Mouse (Mus musculus): ENCODE data around the gene Gng8.

Gene Gng8

DNA sequence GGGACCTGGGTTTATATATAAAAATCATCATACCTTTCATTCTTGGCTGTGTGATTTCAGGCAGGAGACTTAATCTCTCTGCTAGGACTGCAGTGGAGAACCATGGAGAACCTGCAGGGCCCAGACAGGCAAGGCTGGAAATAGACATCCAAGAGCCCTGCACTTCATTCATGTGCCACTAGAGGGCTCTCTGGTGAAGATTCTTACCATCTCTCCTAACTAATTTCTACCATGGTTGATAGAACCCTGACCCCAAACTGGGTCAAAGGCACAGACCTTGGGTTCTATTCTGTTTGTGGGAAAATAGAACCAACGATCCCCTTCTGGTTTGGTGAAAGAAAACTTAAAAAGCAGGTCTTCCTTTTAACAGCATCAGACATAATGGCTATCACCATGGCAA is 39.3 kb downstream of the Gng8 start:
- DNase-seq, result no peak

DNA sequence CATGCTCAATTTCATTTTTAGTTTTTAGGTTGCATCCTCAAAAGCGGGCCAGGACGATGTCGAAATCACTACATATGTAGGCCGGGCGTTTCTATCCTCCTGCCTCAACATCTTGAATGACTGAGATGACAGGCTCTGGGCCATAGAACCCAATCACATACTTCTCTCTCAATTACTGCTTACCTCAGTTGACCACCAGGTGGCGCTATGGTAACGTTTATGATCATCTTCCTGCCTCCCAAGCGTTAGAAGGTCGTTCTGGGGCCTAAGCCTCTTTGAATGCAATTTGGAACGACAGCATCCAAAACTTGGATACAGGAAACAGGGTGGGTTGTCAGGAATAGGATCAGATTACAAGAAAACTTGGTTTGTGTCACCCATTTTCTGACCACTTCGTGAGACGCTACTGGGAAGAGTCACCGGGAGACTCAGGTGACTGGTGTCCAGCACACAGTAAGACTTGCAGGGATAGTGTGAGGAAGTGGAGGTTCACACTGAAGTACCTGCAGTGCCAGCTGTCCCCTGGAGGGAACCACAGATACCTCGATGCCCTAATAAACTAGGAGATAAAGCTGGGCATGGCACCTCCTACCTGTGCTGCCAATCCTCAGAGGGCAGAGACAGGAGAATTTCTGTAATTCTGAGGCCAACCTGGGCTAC is 40.5 kb downstream of the Gng8 start:
- peak; percentile 67 for DNase-seq

DNA sequence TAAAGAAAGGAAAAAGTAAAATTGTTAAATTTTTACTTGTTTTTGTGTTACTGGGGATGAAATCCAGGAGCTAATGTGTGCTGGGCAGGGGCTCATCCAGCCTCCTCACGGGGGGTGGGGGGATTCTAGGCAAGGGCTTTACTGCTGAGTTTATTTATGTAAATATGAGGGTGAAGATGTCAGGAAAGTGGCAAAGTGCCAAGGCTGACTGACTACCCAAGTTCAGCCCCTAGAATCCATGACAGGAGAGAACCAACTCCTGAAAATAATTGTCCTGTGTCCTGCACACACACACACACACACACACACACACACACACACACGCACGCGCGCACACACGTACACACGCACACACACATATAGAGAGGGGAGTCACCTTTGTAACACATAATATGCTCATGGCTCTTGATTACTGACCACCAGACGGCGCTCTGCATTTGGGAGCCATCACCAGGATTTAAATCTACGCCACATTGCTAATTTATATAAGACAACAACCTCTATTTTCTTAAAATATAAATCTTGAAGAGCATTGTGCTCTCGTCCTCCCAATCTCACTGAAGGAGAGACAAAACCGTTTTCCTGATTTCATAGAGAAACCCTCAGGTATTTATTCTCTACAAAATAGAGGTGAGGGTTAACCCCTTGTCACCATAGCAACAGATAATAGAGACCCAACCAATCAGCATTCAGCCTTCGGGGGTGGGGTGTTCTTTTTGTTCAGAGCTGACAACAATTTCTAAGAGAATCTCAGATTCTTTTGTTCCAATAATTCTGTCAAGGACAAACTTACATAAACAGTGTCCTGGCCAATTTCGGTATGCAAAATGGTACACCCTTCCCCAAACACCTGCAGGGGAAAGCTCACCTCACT is 41.4 kb downstream of the Gng8 start:
- DNase-seq, result no peak

DNA sequence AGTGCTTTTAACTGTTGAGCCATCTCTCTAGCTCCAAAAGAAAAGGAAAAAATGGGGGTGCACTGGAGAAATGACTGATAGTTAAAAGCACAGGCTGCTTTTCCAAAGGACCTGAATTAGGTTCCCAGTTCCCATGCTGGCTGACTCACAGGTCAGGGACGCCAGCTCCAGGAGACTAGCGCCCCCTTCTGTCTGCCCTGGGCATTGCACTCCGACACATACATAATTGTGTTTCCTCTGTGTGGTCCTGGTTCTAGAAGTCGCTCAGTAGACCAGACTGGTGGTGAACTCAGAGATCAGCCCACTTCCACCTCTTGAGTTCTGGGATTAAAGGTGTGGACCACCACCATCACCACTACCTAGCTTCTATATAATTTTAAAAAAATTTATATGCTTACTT is 45.7 kb downstream of the Gng8 start:
- DNase-seq, result no peak

DNA sequence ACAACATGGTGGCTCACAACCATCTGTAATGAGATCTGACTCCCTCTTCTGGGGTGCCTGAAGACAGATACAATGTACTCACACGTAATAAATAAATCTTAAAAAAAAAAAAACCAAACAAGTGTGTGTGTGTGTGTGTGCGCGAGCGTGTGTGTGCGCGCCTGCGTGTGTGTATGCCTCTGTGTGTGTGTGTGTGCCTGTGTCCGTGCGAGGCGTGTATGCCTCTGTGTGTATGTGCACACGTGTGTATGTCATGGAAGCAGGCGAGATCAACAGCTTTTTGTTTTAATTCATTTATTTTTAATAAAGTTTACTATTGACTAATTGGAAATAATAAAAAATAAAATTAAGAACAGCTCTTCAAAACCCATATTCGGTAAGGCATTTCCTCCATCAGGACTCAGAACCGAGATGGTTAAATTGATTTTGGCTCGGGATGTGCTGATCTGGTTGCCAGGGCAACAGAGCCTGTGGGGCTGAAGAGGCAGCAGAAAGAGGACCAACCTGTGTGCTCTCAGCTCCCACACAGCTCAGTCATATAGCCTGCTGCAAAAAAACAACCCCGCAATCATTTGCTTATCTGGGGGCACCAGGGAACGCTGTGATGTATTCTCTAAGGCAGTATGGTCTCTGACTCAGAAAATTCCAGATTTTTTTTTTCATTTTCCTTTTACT is 46.7 kb downstream of the Gng8 start:
- no peak for DNase-seq

DNA sequence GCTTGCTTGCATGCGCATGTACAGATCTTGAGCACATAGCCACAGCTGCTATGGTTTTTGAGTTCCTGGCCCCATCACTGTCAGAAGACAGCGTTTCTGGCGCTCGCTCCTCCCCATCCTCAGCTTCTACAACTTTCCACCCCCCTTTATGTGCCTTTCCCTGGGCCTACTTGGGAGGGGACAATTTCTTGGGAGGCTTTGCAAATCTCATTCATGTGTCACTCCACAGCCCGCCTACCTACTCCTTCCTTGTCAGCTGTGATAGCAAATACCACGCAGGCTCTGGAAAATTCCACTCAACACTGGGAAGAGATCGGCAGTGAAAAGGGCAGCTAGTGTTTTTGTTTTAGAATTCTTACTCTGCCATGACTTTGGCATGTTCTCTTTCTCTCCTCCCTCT is 48.7 kb downstream of the Gng8 start:
- peak; percentile 51 for DNase-seq

DNA sequence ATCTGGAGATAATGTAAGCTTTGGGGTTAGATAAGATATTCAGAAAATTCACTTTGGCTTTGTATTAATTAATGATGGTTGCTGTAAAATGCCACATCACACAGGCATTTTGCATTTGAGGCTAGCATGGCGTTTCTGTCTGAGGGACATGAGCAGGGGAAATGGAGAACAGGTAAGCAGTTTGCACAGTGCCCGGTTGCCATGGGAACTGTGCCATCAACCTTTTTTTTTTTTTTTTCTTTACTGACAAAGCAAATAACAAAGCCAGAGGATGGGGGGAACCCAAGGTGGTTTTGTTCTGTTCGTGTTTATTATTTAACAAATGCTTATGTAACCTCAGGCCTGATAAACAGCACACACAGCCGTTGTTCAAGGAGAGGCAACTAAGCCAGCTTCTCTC is 51.3 kb downstream of the Gng8 start:
- no peak for DNase-seq

DNA sequence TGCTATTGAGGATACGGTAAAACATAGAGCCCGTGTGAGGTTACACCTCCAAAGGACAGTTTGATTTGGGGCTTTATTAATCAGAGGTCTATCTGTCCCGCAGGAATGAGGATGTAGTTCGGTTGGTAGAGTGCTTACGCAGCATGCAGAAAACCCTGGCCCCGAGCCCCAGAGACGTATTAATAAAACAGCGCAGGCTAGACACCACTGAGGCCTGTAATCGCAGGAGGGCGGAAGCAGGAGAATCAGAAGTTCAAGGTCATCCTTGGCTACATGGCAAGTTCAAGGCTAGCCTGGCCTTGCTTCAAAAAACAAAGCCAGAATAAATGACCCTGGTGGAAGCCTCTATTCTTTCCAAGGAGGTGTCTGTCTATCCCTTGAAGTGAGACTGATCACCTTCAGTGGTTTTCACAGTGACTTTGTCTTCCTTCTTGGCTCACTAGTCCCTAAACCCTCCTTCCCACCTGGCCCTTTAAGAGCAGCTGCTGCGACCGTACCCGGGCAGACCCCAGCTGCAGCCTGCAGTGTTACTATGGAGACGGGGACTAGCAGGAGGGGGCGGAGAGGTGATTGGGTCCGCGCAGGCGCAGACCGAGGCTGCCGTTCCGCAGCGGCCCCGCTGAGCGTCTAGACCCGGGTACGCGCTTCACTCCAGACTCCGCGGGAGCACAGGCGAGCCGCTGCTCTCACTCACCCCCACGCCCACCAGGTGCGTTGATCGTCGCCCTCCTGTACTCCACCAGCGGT is 52.6 kb downstream of the Gng8 start, which contains the start of gene Pnmal2:
Pnmal2 (plus strand) TSS at position 622 of the 747 bp plus-strand sequence.
- peak; percentile 78 for DNase-seq

DNA sequence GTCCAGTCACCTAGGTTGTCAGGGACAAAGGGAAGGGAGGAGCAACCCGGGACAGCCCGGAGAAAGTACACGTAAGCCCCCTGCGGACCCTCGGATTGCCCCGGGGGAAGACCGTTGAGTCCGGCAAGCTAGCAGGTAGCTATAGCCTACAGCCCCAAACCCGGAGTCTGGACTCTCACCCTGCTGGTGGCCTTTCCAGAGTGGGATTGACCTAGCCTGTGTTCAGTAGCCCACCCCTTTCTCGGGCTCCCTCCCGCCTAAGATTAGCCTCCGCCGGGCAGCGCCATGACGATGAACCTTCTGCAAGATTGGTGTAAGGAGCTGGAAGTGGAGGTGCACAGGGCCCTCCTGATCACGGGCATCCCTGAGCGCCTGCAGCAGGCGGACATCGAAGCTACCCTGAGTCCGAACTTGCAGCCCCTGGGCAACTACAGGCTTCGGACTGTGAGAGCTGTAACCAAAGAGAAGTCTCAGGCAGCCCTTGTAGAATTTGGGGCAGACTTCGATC is 53.3 kb downstream of the Gng8 start:
- DNase-seq, result no peak
